Mouse (Mus musculus) kidney, postnatal 4 days (tissue): ENCODE data around the gene 4930432K21Rik.
A peak's percentile ranks its signal among the peaks of the same experiment; 100 is the strongest.

Experiments used
- DNase-seq, 2 experiments: peaks; one replicate each; pipeline ENCODE4 v3.0.0; 2021; ENCODE audit warnings: mixed read lengths in 2 of 2

4930432K21Rik gene

GRCm38 (mm10) chr8:84147769-84148530, at the start of gene 4930432K21Rik, which contains the start of gene Cc2d1a:
TSS of gene 4930432K21Rik (plus strand) at chr8:84148025.
TSS of gene Cc2d1a (minus strand) at chr8:84147936.
- peak; percentile 94 to 96 for DNase-seq

- DNase-seq: no peak
Measured at GRCm38 (mm10) chr8:84098376-84098775, 49.4 kb upstream of the 4930432K21Rik start.

GRCm38 (mm10) chr8:84101476-84102270, 46.2 kb upstream of the 4930432K21Rik start:
- peak in 1 of 2 experiments; percentile 11 for DNase-seq

GRCm38 (mm10) chr8:84103601-84104000, 44.2 kb upstream of the 4930432K21Rik start:
- peak in 1 of 2 experiments; percentile 60 for DNase-seq

GRCm38 (mm10) chr8:84104221-84104620, 43.6 kb upstream of the 4930432K21Rik start:
- peak; percentile 80 to 88 for DNase-seq

GRCm38 (mm10) chr8:84104697-84105609, 42.9 kb upstream of the 4930432K21Rik start, which contains the start of gene Dcaf15:
TSS of gene Dcaf15 (minus strand) at chr8:84104768.
- DNase-seq: peak; percentile 99

GRCm38 (mm10) chr8:84105676-84106075, 42.1 kb upstream of the 4930432K21Rik start:
- DNase-seq: no peak

- DNase-seq: no peak
Measured at GRCm38 (mm10) chr8:84106216-84107040, 41.4 kb upstream of the 4930432K21Rik start.

- DNase-seq: no peak
Measured at GRCm38 (mm10) chr8:84115646-84116045, 32.2 kb upstream of the 4930432K21Rik start.

- no peak for DNase-seq
Measured at GRCm38 (mm10) chr8:84122151-84122550, 25.7 kb upstream of the 4930432K21Rik start.

- peak; percentile 43 to 56 for DNase-seq
Measured at GRCm38 (mm10) chr8:84125656-84126055, 22.2 kb upstream of the 4930432K21Rik start, which contains the start of gene Podnl1. TSS of gene Podnl1 (plus strand) at chr8:84125989.

GRCm38 (mm10) chr8:84126742-84127141, 21.1 kb upstream of the 4930432K21Rik start:
- DNase-seq: no peak

- DNase-seq: peak; percentile 28 to 48
Measured at GRCm38 (mm10) chr8:84127202-84127901, 20.5 kb upstream of the 4930432K21Rik start.

GRCm38 (mm10) chr8:84128277-84128676, 19.5 kb upstream of the 4930432K21Rik start:
- DNase-seq: peak; percentile 34 to 51

GRCm38 (mm10) chr8:84130806-84131205, 17.0 kb upstream of the 4930432K21Rik start:
- peak; percentile 37 to 57 for DNase-seq

- no peak for DNase-seq
Measured at GRCm38 (mm10) chr8:84132225-84132624, 15.6 kb upstream of the 4930432K21Rik start.

- DNase-seq: no peak
Measured at GRCm38 (mm10) chr8:84137848-84138247, 10.0 kb upstream of the 4930432K21Rik start.

- DNase-seq: no peak
Measured at GRCm38 (mm10) chr8:84140838-84141237, 7.0 kb upstream of the 4930432K21Rik start.

GRCm38 (mm10) chr8:84144636-84145245, 3.1 kb upstream of the 4930432K21Rik start:
- no peak for DNase-seq

GRCm38 (mm10) chr8:84147324-84147766, 480 bp upstream of the 4930432K21Rik start:
- DNase-seq: peak; percentile 50 to 69
